Mouse (Mus musculus) stomach, embryonic 16.5 days (tissue): ENCODE data around the gene Gpkow. TPM values are rescaled to one million over a fixed set of nuclear protein-coding genes. Genes with fewer than 3 reads are reported as not detected.
"Not testable (repeated sequence)": the region's sequence is repeated elsewhere in the genome, so short reads cannot be mapped to it uniquely, and the experiment has no call there.

Experiments
- ATAC-seq: fragments of 200-750 bp; cut with Nextera tagmentation; 2 replicates; pipeline ENCODE4 v1.8.0; 2017; ENCODE audit warnings: moderate number of reproducible peaks, moderate TSS enrichment; ENCODE audit not compliant: insufficient read depth, low FRiP score
- H3K27ac ChIP-seq: fragments of 300-500 bp; sonication (generic); 2 replicates; pipeline ENCODE4 v1.5.1; 2014; ENCODE audit warnings: low read length
- H3K27me3 ChIP-seq: fragments of 300-500 bp; sonication (generic); 2 replicates; pipeline ENCODE4 v1.6.1; 2014; ENCODE audit warnings: low read length, control low read depth, mixed read lengths; ENCODE audit not compliant: control insufficient read depth, insufficient read depth
- H3K36me3 ChIP-seq: fragments of 300-500 bp; sonication (generic); 2 replicates; pipeline ENCODE4 v1.6.1; 2014; ENCODE audit warnings: low read length; ENCODE audit not compliant: control insufficient read depth, insufficient read depth
- H3K4me1 ChIP-seq: fragments of 300-500 bp; sonication (generic); 2 replicates; pipeline ENCODE4 v1.6.1; 2014; ENCODE audit warnings: low read length, control low read depth, mixed read lengths; ENCODE audit not compliant: control insufficient read depth, insufficient read depth
- H3K4me2 ChIP-seq: fragments of 300-500 bp; sonication (generic); 2 replicates; pipeline ENCODE4 v1.6.1; 2014; ENCODE audit warnings: low read depth, low read length, mixed read lengths
- H3K4me3 ChIP-seq: fragments of 300-500 bp; sonication (generic); replicated peaks from 2 replicates; pipeline ENCODE4 v1.5.1; 2014; ENCODE audit warnings: mild to moderate bottlenecking, low read length
- H3K9ac ChIP-seq: fragments of 300-500 bp; sonication (generic); 2 replicates; pipeline ENCODE4 v1.6.1; 2014; ENCODE audit warnings: low read length
- H3K9me3 ChIP-seq: fragments of 300-500 bp; sonication (generic); replicated peaks from 2 replicates; pipeline ENCODE4 v1.6.1; 2016; ENCODE audit warnings: low read length, control low read depth; ENCODE audit not compliant: control insufficient read depth
- WGBS: fragments of 180-500 bp; shearing (Covaris S2); extraction: QIAGEN DNeasy Blood & Tissue Kit; methylation state at CpG from one replicate; pipeline ENCODE4 v1.1.7; 2014; 5-methylcytosine and 5-hydroxymethylcytosine counted together
- polyA plus RNA-seq: library from polyadenylated mRNA; unstranded; fragments of >200 nt; fragmentation: Nextera tagmentation; extraction: Ambion mirVana; gene quantifications from 2 replicates; pipeline ENCODE4 v1.2.1, GENCODE M21; 2015

The Gpkow gene
- polyA plus RNA-seq, 1 experiment from 2014 or later, result 37.9 TPM

- H3K9me3 ChIP-seq, H3K4me1 ChIP-seq, H3K9ac ChIP-seq, H3K4me3 ChIP-seq, H3K36me3 ChIP-seq, H3K4me2 ChIP-seq, H3K27me3 ChIP-seq, H3K27ac ChIP-seq, ATAC-seq: not testable (repeated sequence)
- WGBS, result 15% methylated on average over 1 of the region's 1 CpGs
Observed at GRCm38 (mm10) chrX:7716058-7716457, 19.1 kb downstream of the Gpkow start.

DNA sequence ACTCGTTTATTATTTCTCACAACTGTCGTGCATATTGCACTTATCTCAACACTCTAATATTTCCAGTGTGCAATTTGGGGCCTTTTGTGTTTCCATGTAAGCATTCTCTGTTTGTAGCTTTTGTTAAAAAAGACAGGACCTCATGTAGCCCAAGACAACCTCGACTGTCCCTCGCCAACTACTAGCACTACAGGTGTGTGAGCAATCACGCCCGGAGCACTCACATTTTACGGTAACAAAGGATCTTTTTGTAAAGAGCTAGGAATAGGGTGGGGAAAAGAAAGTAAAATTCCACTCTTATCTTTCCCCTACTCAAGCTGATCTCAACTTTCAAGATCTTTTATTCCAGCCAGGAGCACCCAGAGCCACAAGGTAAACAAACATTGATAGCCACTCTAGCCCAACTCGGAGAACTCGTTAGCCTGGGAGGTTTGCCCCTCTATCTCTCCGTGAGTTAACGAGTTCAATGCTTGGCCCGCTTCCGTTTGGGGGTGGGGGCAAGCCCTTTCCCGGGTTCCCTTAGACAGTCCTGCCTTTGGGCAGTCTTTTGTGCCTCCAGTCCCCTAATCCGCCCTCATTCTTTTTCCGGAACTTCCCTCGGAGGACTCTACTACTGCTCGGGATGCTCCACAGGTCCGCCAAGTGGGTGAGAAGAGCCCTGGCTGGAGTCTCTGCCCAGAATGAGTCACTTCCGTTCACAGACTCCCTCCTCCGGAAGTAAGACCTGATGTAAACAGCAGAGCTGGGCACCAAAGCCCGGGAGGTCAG, 24.8 kb downstream of the Gpkow start, which contains the start of gene Gm45208:
Gm45208 (plus strand) TSS at position 732 of the 768 bp plus-strand sequence.
- WGBS, result 16% methylated on average over 22 of the region's 22 CpGs
- H3K36me3 ChIP-seq, result no peaks in the 10 kb centered on the region; the same call in 1 of the 2 replicates
- H3K4me2 ChIP-seq, result peak within 1 kb of the TSS; percentile 65
- peak within 1 kb of the TSS; percentile 77 for H3K9ac ChIP-seq
- peak within 1 kb of the TSS; percentile 66 for H3K4me3 ChIP-seq
- H3K4me1 ChIP-seq, result peaks cover 4% of the 10 kb centered on the region; the same call in 1 of the 2 replicates
- peak; percentile 90 for ATAC-seq
- peak within 1 kb of the TSS; percentile 98 for H3K27ac ChIP-seq
- no peaks in the 10 kb centered on the region for H3K9me3 ChIP-seq
- H3K27me3 ChIP-seq, result no peaks in the 10 kb centered on the region

DNA sequence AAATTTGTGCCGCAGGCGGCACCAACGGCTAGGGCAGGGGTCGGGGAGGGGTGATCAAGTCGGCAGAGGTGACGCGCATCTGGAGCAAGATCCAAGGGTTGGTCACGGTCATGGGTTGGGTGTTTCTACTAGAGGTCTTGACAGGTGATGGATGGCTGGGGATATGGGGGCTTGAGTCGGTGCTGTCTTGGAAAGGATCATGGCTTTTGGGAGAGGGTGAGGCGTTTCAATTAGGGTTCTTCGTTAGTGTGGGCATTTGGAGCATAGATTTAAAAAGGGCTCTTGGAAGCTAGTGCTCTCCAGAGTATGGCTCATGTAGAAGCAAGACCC, 25.3 kb downstream of the Gpkow start:
- ATAC-seq, result no peak
- peak overlapping the region; percentile 98 for H3K27ac ChIP-seq

DNA sequence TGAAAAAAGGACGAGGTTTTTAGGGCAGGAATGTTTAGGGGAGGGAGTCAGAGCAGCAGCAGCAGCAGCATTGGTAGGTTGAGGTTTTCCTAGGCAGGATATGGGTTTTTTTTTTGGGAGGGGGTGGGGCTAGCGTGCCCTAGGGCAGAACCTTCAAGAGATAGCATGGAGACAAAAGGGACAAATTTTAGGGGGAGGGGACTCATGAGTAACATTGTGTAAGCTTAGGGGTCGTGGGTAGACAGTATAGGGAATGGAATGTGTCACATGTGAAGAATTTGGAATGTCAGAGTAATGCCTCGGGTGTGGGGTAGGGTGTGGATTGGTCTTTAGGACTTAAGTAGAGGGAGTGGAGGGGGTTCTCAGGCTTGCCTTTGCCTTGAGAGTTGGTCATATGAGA, 25.8 kb downstream of the Gpkow start:
- H3K9ac ChIP-seq, result peak overlapping the region; percentile 77

More for the DNA sequence above, 25.3 kb downstream of the Gpkow start:
- peak overlapping the region; percentile 77 for H3K9ac ChIP-seq
- WGBS, result 11% methylated on average over 11 of the region's 11 CpGs
- peak overlapping the region; percentile 66 for H3K4me3 ChIP-seq
- no peaks in the 10 kb centered on the region for H3K27me3 ChIP-seq
- no peaks in the 10 kb centered on the region; the same call in none of the 2 replicates for H3K36me3 ChIP-seq
- no peaks in the 10 kb centered on the region for H3K9me3 ChIP-seq
- peaks cover 4% of the 10 kb centered on the region; the same call in 1 of the 2 replicates for H3K4me1 ChIP-seq
- peak overlapping the region; percentile 65 for H3K4me2 ChIP-seq

GRCm38 (mm10) chrX:7724135-7724534, 27.2 kb downstream of the Gpkow start:
- 77% methylated on average over 7 of the region's 7 CpGs for WGBS
- H3K9ac ChIP-seq, result no peak overlapping the region
- no peak for ATAC-seq
- H3K36me3 ChIP-seq, result no peaks in the 10 kb centered on the region; the same call in none of the 2 replicates
- no peaks in the 10 kb centered on the region for H3K9me3 ChIP-seq
- no peaks in the 10 kb centered on the region for H3K27me3 ChIP-seq
- no peak overlapping the region for H3K4me3 ChIP-seq
- H3K4me2 ChIP-seq, result no peak overlapping the region
- no peak overlapping the region for H3K27ac ChIP-seq
- peaks cover 4% of the 10 kb centered on the region; the same call in 1 of the 2 replicates for H3K4me1 ChIP-seq

More for the DNA sequence above, 25.8 kb downstream of the Gpkow start:
- Histone ChIP-seq H3K27me3 (no peaks in the 10 kb centered on the region), H3K27ac (no peak overlapping the region), H3K4me1 (peaks cover 4% of the 10 kb centered on the region; the same call in 1 of the 2 replicates), H3K36me3 (no peaks in the 10 kb centered on the region; the same call in none of the 2 replicates), H3K4me3 (peak overlapping the region; percentile 66), H3K4me2 (peak overlapping the region; percentile 65), H3K9me3 (no peaks in the 10 kb centered on the region)
- ATAC-seq, result no peak
- 9% methylated on average over 4 of the region's 4 CpGs for WGBS

- no peaks in the 10 kb centered on the region for H3K27me3 ChIP-seq
- H3K9me3 ChIP-seq, result no peaks in the 10 kb centered on the region
- H3K4me2 ChIP-seq, result no peak overlapping the region
- H3K9ac ChIP-seq, result no peak overlapping the region
- H3K36me3 ChIP-seq, result no peaks in the 10 kb centered on the region; the same call in none of the 2 replicates
- 87% methylated on average over 12 of the region's 12 CpGs for WGBS
- no peak overlapping the region for H3K4me3 ChIP-seq
- no peak overlapping the region for H3K27ac ChIP-seq
- no peak for ATAC-seq
- peaks cover 4% of the 10 kb centered on the region; the same call in 1 of the 2 replicates for H3K4me1 ChIP-seq
Observed at GRCm38 (mm10) chrX:7725841-7726240, 28.9 kb downstream of the Gpkow start.

DNA sequence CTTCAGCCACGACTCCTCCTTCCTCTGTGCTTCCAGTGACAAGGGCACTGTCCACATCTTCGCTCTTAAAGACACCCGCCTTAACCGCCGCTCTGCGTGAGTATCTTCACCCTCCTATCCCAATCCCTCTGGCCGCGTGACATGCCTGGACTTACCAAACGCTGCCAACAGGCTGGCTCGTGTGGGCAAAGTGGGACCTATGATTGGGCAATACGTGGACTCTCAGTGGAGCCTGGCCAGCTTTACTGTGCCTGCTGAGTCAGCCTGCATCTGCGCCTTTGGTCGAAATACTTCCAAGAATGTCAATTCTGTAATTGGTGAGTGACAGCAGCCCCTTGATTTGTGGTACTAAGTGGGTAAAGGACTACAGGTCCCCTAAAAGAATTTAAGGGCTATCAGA, 30.2 kb downstream of the Gpkow start:
- Histone ChIP-seq H3K4me1 (peaks cover 4% of the 10 kb centered on the region; the same call in 1 of the 2 replicates), H3K27me3 (no peaks in the 10 kb centered on the region), H3K9me3 (no peaks in the 10 kb centered on the region), H3K4me2 (no peak overlapping the region), H3K27ac (no peak overlapping the region), H3K9ac (no peak overlapping the region), H3K36me3 (no peaks in the 10 kb centered on the region; the same call in none of the 2 replicates), H3K4me3 (no peak overlapping the region)
- 89% methylated on average over 13 of the region's 13 CpGs for WGBS
- no peak for ATAC-seq

GRCm38 (mm10) chrX:7728215-7728921, 31.4 kb downstream of the Gpkow start, which contains the start of gene Praf2:
Praf2 (plus strand) TSS chrX:7728439.
- Histone ChIP-seq H3K27ac (peak within 1 kb of the TSS; percentile 80), H3K36me3 (no peaks in the 10 kb centered on the region; the same call in none of the 2 replicates), H3K27me3 (no peaks in the 10 kb centered on the region), H3K4me2 (peak within 1 kb of the TSS; percentile 53), H3K4me3 (peak within 1 kb of the TSS; percentile 56), H3K9me3 (no peaks in the 10 kb centered on the region), H3K9ac (peak within 1 kb of the TSS; percentile 69), H3K4me1 (no peaks in the 10 kb centered on the region)
- ATAC-seq, result peak; percentile 92
- WGBS, result 15% methylated on average over 42 of the region's 42 CpGs

DNA sequence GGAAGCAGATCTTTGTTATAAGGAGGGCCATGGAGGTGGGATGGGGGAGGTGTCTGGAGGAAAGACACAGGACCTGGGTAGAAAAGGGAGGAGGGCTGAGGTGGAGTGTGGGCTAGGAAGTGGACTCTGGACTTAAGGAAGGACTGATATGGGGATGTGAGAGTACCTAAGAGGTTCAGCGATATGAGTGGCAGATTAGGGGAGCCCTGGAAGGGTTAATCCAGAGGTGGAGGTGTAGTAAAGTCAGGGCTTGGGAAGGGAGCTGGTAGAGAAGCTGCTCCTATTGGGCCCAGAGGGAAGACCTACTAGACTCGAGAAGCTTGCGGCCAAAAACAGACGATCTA, 32.0 kb downstream of the Gpkow start:
- Histone ChIP-seq H3K4me2 (peak overlapping the region; percentile 53), H3K27ac (no peak overlapping the region), H3K9ac (peak overlapping the region; percentile 69), H3K27me3 (no peaks in the 10 kb centered on the region), H3K4me3 (peak overlapping the region; percentile 56), H3K4me1 (no peaks in the 10 kb centered on the region), H3K9me3 (no peaks in the 10 kb centered on the region), H3K36me3 (no peaks in the 10 kb centered on the region; the same call in none of the 2 replicates)
- 30% methylated on average over 4 of the region's 4 CpGs for WGBS
- ATAC-seq, result peak; percentile 7; the same call in 1 of the 2 replicates
